ENCODE assay signal across 10 mouse cellular contexts in genomic region chr5:134316721-134317120, GRCm38 (mm10). TPM values are rescaled to one million over a fixed set of nuclear protein-coding genes. Genes with fewer than 3 reads are reported as not detected.
DNase-seq lines count a peak whose midpoint lies in the region; ATAC-seq lines count a peak whose summit lies in the region.
"Had no signal": no experiment of that assay in that cellular context is flagged by ENCODE, and none has a peak within 500 bp of the region (broad histone marks: within the 10 kb centered on the region; RNA-seq: fewer than 3 reads in every experiment).

No protein-coding gene starts in this region.

- intact Hi-C loops in gastrocnemius, postnatal 36 days (cut with DNase I): loop anchor here (2.0 kb wide), 1 partner anchor 56 kb away; no protein-coding TSS in a partner anchor

- no peak overlapping the region for H3K9ac ChIP-seq in lung, embryonic 16.5 days (ENCODE audit: low read length)
- no peak overlapping the region for H3K9ac ChIP-seq in stomach, embryonic 14.5 days (replicated peaks; ENCODE audit: low read depth, low read length)

- H3K4me2 ChIP-seq in lung, embryonic 16.5 days (ENCODE audit: low read depth, low read length): no peak overlapping the region
- no peak overlapping the region for H3K4me2 ChIP-seq in stomach, embryonic 14.5 days (replicated peaks; ENCODE audit: low read depth, low read length)

- no peaks in the 10 kb centered on the region for H3K27me3 ChIP-seq in lung, embryonic 16.5 days (ENCODE audit: control insufficient read depth, insufficient read depth, low read depth, low read length)
- no peaks in the 10 kb centered on the region for H3K27me3 ChIP-seq in stomach, embryonic 14.5 days (ENCODE audit: control insufficient read depth, insufficient read depth, low read length)

- H3K27ac ChIP-seq in lung, embryonic 16.5 days (ENCODE audit: low read length): peak overlapping the region; percentile 97
- peak overlapping the region; percentile 100 for H3K27ac ChIP-seq in stomach, embryonic 14.5 days (ENCODE audit: low read length)

- H3K9me3 ChIP-seq in lung, embryonic 16.5 days (ENCODE audit: control insufficient read depth, low read length): no peaks in the 10 kb centered on the region
- H3K9me3 ChIP-seq in stomach, embryonic 14.5 days (ENCODE audit: control insufficient read depth, low read depth, low read length): no peaks in the 10 kb centered on the region

- 38% methylated on average over 7 of the region's 7 CpGs for WGBS in lung, embryonic 16.5 days
- 47% methylated on average over 7 of the region's 7 CpGs for WGBS in stomach, embryonic 14.5 days

- H3K4me3 ChIP-seq in lung, embryonic 16.5 days (ENCODE audit: low read length): no peak overlapping the region
- H3K4me3 ChIP-seq in stomach, embryonic 14.5 days (ENCODE audit: low read depth, low read length): no peak overlapping the region

- no peaks in the 10 kb centered on the region for H3K36me3 ChIP-seq in lung, embryonic 16.5 days (ENCODE audit: control insufficient read depth, insufficient read depth, low read length)
- no peaks in the 10 kb centered on the region for H3K36me3 ChIP-seq in stomach, embryonic 14.5 days (ENCODE audit: control insufficient read depth, insufficient read depth, low read length)

- no peak for ATAC-seq in lung, embryonic 16.5 days (ENCODE audit: low read depth)
- no peak for ATAC-seq in stomach, embryonic 14.5 days (ENCODE audit: insufficient number of reproducible peaks, insufficient read depth, low FRiP score, low read depth)
- no peak for ATAC-seq in frontal cortex, adult (ENCODE audit: low TSS enrichment)

- peaks cover 17% of the 10 kb centered on the region for H3K4me1 ChIP-seq in lung, embryonic 16.5 days (replicated peaks; ENCODE audit: control insufficient read depth, insufficient read depth, low read length)
- peaks cover 16% of the 10 kb centered on the region for H3K4me1 ChIP-seq in stomach, embryonic 14.5 days (ENCODE audit: control insufficient read depth, insufficient read depth, low read length)

- peak; percentile 78 to 88 for DNase-seq in adrenal gland, adult (ENCODE audit: inconsistent age in 2 of 2, low spot score in 1 of 2)
- no peak for DNase-seq in adrenal gland, adult 18-20 months (ENCODE audit: low spot score in 2 of 2)
- DNase-seq in lung, postnatal 25 days (ENCODE audit: low spot score): no peak
- peak; percentile 60 for DNase-seq in kidney, adult 9 months
- no peak for DNase-seq in gastrocnemius, postnatal 36 days
- DNase-seq: gastrocnemius, postnatal 10 days; right cerebral cortex, postnatal 4 days had no signal

RNA-seq across cellular contexts. Expression of gene Gtf2i, which starts 2.2 kb away (rescaled TPM):
- 100 to 1,000 TPM; 170 to 215 TPM for total RNA-seq in adrenal gland, adult 18-20 months (2021)
- polyA plus RNA-seq in lung, embryonic 16.5 days (2015; fragmentation: Nextera tagmentation; extraction: Ambion mirVana): 165 and 170 TPM in 2 replicates
- 178 and 184 TPM in 2 replicates for polyA plus RNA-seq in stomach, embryonic 14.5 days (2014; fragmentation: Nextera tagmentation; extraction: Ambion mirVana)
- 10 to 100 TPM; 95.3 to 98.5 TPM for total RNA-seq in gastrocnemius, postnatal 36 days (2021)

Comparison
In these comparisons a context has a peak if more than half of its experiments do, and no peak if none do; other contexts are left out.
1. DNase-seq: peak in adrenal gland, adult (2 of 2) and kidney, adult 9 months (single experiment); none in adrenal gland, adult 18-20 months (0 of 2), lung, postnatal 25 days (single experiment) and gastrocnemius, postnatal 36 days (0 of 2).